Mouse (Mus musculus) ES-Bruce4 (cell line): ENCODE data around the gene Doc2b. TPM values are rescaled to one million over a fixed set of nuclear protein-coding genes. Genes with fewer than 3 reads are reported as not detected.

Experiments used
- H3K27ac ChIP-seq: 2 replicates; pipeline ENCODE4 v1.5.1; 2012; ENCODE audit warnings: low read length, inconsistent platforms; ENCODE audit not compliant: insufficient read depth
- H3K27me3 ChIP-seq: 2 replicates; pipeline ENCODE4 v1.6.1; 2012; ENCODE audit warnings: mild to moderate bottlenecking, low read length, inconsistent platforms; ENCODE audit not compliant: control insufficient read depth, poor library complexity, insufficient read depth, severe bottlenecking
- H3K36me3 ChIP-seq: 2 replicates; pipeline ENCODE4 v1.6.1; 2012; ENCODE audit warnings: inconsistent platforms, mild to moderate bottlenecking, low read length, moderate library complexity; ENCODE audit not compliant: control insufficient read depth, poor library complexity, insufficient read depth, severe bottlenecking
- H3K4me1 ChIP-seq: one replicate; pipeline ENCODE4 v1.8.1; 2011; ENCODE audit warnings: low read length; ENCODE audit not compliant: control insufficient read depth, insufficient read depth
- H3K4me3 ChIP-seq: 2 replicates; pipeline ENCODE4 v1.5.1; 2011; ENCODE audit warnings: low read depth, mild to moderate bottlenecking, low read length
- H3K9ac ChIP-seq: 2 replicates; pipeline ENCODE4 v1.6.1; 2012; ENCODE audit warnings: low read depth, mild to moderate bottlenecking, inconsistent platforms; ENCODE audit not compliant: poor library complexity, severe bottlenecking
- H3K9me3 ChIP-seq: replicated peaks from 2 replicates; pipeline ENCODE4 v1.6.1; 2012; ENCODE audit warnings: mild to moderate bottlenecking, low read length, inconsistent platforms; ENCODE audit not compliant: control insufficient read depth, poor library complexity, insufficient read depth, severe bottlenecking
- CTCF ChIP-seq: IDR thresholded peaks from one replicate; pipeline ENCODE4 v1.8.1; 2011; ENCODE audit warnings: low read depth, low read length
- EP300 ChIP-seq: IDR thresholded peaks from 2 replicates; pipeline ENCODE4 v1.6.1; 2011; ENCODE audit warnings: low read depth, low read length; ENCODE audit not compliant: insufficient read depth
- POLR2A ChIP-seq: IDR thresholded peaks from one replicate; pipeline ENCODE4 v1.8.1; 2011; ENCODE audit warnings: low read length; ENCODE audit not compliant: insufficient read depth
- polyA plus RNA-seq: library from polyadenylated mRNA; stranded (reverse); fragments of >200 nt; gene quantifications from 2 replicates; pipeline ENCODE4 v1.2.4, GENCODE M21; 2011; ENCODE audit warnings: low read depth; ENCODE audit not compliant: missing spikeins, insufficient read depth, insufficient read length

The Doc2b gene
- polyA plus RNA-seq, 1 experiment, result 0.22 TPM

DNA sequence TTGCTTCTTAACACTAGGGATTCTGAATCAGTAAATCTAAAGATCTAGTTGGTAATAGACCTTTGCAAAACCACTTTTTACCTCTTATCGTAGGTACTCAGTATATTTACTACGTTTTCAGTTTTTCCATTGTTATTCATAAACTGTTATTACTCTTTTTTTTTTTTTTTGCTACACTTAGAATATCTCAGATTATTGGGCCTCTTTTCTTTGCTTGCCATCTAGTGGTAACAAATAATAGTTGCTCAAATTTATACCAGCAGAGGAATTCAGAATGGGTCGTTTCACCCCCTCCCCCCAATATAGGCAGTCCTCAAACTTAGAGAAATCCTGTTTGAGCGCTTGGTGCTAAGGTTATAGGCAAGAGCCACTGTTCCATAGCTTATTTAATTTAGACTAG, 44.8 kb downstream of the Doc2b start:
- peaks cover 64% of the 10 kb centered on the region for H3K36me3 ChIP-seq
- no peak overlapping the region for H3K9ac ChIP-seq
- H3K27ac ChIP-seq, result peak overlapping the region; percentile 28; the same call in 1 of the 2 replicates
- H3K27me3 ChIP-seq, result no peaks in the 10 kb centered on the region
- no peaks in the 10 kb centered on the region for H3K9me3 ChIP-seq
- H3K4me1 ChIP-seq, result peaks cover 11% of the 10 kb centered on the region
- H3K4me3 ChIP-seq, result no peak overlapping the region
- TF ChIP-seq CTCF, result no peak
- TF ChIP-seq EP300, result no peak
- TF ChIP-seq POLR2A, result no peak

DNA sequence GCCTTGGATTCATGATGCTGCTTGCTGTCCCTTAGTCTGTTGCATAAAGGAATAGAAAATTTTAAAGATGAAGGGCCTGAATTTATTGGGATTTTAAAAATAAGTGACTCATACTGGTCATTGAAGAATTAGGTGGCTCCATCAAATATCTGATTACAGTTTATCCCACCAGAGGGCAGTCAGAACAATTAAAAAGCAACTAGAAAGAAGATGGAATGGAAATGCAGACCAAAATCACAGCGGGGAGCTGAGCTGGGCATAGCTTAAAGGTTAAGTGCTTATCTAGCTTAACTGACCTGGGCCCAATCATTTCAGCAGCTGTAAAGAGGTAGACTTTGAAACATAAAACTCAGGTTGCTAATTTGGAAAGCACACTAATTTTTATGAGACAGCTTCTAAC, 45.3 kb downstream of the Doc2b start:
- Histone ChIP-seq H3K27me3 (no peaks in the 10 kb centered on the region), H3K36me3 (peaks cover 60% of the 10 kb centered on the region)
- TF ChIP-seq CTCF (no peak), POLR2A (no peak), EP300 (no peak)

DNA sequence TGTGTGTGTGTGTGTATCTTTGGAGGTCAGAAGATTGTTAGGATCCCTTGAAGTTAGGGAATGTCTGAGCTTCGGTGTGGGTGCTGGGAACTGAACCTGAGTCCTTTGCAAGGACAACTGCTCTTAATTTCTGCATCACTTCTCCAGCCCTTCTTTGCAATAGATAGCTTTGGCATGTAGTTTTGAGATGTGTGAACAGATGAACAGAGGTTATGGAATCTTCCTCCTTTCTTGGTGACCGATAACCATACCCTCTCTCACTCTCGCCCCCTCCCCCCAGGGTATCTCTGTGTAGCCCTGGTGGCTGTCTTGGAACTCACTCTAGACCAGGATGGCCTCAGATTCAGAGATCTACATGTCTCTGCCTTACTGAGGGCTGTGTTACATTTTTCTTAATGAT, 51.1 kb downstream of the Doc2b start:
- Histone ChIP-seq H3K9ac (no peak overlapping the region), H3K27ac (no peak overlapping the region), H3K9me3 (no peaks in the 10 kb centered on the region), H3K27me3 (no peaks in the 10 kb centered on the region), H3K36me3 (peaks cover 44% of the 10 kb centered on the region), H3K4me3 (no peak overlapping the region), H3K4me1 (peaks cover 14% of the 10 kb centered on the region)
- TF ChIP-seq CTCF (no peak), EP300 (no peak), POLR2A (no peak)

More for the DNA sequence above, 45.3 kb downstream of the Doc2b start:
- Histone ChIP-seq H3K9ac (no peak overlapping the region), H3K27ac (no peak overlapping the region), H3K4me3 (no peak overlapping the region), H3K9me3 (no peaks in the 10 kb centered on the region), H3K4me1 (peaks cover 11% of the 10 kb centered on the region)

DNA sequence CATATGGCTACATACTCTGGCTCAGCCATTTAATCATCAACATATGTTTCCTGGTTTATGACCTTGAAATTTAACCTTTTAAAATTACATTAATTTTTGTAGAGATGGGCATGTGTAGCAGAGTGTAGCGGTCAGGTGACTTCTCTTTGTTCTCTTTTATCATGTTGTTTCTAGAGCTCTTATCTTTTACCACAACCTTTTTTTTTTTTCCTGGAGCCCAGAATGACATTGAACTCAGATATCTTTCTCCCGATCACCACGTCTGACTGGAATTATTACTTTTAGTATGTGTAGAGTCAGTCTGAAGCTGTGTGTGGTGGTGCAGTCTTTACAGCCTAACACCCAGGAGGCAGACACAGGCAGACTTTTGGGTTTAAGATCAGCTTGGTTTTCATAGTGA, 54.2 kb downstream of the Doc2b start:
- Histone ChIP-seq H3K9me3 (no peaks in the 10 kb centered on the region), H3K27ac (no peak overlapping the region), H3K4me3 (no peak overlapping the region), H3K9ac (0 out of 2 replicates have a peak overlapping the region, but pooled peaks have one; percentile 52), H3K36me3 (peaks cover 50% of the 10 kb centered on the region), H3K4me1 (peaks cover 8% of the 10 kb centered on the region), H3K27me3 (no peaks in the 10 kb centered on the region)
- TF ChIP-seq CTCF, result no peak
- no peak for TF ChIP-seq POLR2A
- TF ChIP-seq EP300, result no peak

DNA sequence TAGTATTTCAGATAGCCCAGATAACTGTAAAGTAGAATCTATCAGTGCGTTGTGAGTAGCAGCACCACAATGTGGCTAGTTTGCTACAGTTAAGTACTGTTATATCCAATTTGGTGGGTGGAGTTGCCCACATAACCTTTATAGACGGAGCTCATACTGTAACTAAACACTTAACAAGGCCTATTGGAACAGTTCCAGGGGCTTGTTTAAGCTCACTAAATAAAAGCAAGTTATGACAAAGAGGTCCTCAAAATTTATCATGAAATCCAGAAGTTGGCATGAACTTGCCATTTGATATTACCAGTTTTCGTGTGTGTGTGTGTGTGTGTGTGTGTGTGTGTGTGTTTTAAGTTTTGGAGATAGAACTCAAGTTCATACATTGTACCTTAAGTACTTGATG, 55.6 kb downstream of the Doc2b start:
- Histone ChIP-seq H3K27me3 (no peaks in the 10 kb centered on the region), H3K4me3 (no peak overlapping the region), H3K36me3 (peaks cover 55% of the 10 kb centered on the region), H3K4me1 (peaks cover 8% of the 10 kb centered on the region), H3K27ac (no peak overlapping the region), H3K9me3 (no peaks in the 10 kb centered on the region), H3K9ac (no peak overlapping the region)
- TF ChIP-seq CTCF, result no peak
- TF ChIP-seq EP300, result no peak
- no peak for TF ChIP-seq POLR2A

DNA sequence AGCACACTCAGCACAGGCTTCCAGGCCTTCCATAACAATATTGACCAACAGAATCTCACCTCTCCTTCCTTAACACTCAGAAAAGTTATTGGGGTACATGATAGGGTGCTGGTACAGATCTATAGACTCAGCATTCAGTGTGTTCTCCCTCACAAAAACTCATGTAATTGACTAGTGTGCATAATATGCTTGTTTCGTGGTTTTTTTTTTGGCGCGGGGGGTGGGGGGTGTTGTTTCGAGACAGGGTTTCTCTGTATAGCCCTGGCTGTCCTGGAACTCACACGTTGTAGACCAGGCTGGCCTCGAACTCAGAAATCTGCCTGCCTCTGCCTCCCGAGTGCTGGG, 57.4 kb downstream of the Doc2b start:
- Histone ChIP-seq H3K9ac (peak overlapping the region; percentile 6; the same call in 1 of the 2 replicates), H3K9me3 (no peaks in the 10 kb centered on the region), H3K4me1 (peaks cover 8% of the 10 kb centered on the region), H3K27me3 (no peaks in the 10 kb centered on the region), H3K27ac (peak overlapping the region; percentile 5; the same call in 1 of the 2 replicates), H3K4me3 (no peak overlapping the region), H3K36me3 (peaks cover 61% of the 10 kb centered on the region)
- TF ChIP-seq CTCF, result no peak
- no peak for TF ChIP-seq POLR2A
- no peak for TF ChIP-seq EP300
